Comparison of ENCODE assay signal across 11 mouse cellular contexts in genomic region chr12:82855333-82856107, GRCm38 (mm10).
DNase-seq lines count a peak whose midpoint lies in the region; ATAC-seq lines count a peak whose summit lies in the region.
"Had no signal": no experiment of that assay in that cellular context is flagged by ENCODE, and none has a peak within 500 bp of the region (broad histone marks: within the 10 kb centered on the region; RNA-seq: fewer than 3 reads in every experiment).

No protein-coding gene starts in this region.

- no peaks in the 10 kb centered on the region; the same call in 1 of the 2 replicates for H3K9me3 ChIP-seq in limb, embryonic 11.5 days (ENCODE audit: control insufficient read depth, low read length)
- H3K9me3 ChIP-seq in limb, embryonic 10.5 days (replicated peaks): no peaks in the 10 kb centered on the region

- H3K4me3 ChIP-seq in limb, embryonic 11.5 days (ENCODE audit: low read depth, low read length): no peak overlapping the region
- H3K4me3 ChIP-seq in limb, embryonic 10.5 days: no peak overlapping the region

- no peak overlapping the region for H3K9ac ChIP-seq in limb, embryonic 11.5 days (ENCODE audit: low read length)

- no peak for DNase-seq in frontal cortex, postnatal 25 days (ENCODE audit: low spot score in 2 of 2)
- DNase-seq in limb, embryonic 11.5 days (ENCODE audit: low spot score): peak; percentile 22
- DNase-seq in limb, embryonic 10.5 days (ENCODE audit: low spot score): no peak
- DNase-seq in frontal cortex, postnatal 10 days (ENCODE audit: low spot score in 2 of 2): peak; percentile 9 to 42
- DNase-seq in retina, postnatal 1 day: peak; percentile 84
- no peak for DNase-seq in lung, postnatal 4 days
- DNase-seq in thymus, postnatal 25 days: no peak
- DNase-seq: adrenal gland, postnatal 36 days had no signal

- H3K27ac ChIP-seq in limb, embryonic 11.5 days (replicated peaks; ENCODE audit: low read depth, low read length): no peak overlapping the region
- no peak overlapping the region for H3K27ac ChIP-seq in limb, embryonic 10.5 days

- no peaks in the 10 kb centered on the region for H3K27me3 ChIP-seq in limb, embryonic 11.5 days (ENCODE audit: control insufficient read depth, insufficient read depth, low read length)
- H3K27me3 ChIP-seq in limb, embryonic 10.5 days (ENCODE audit: low read depth, poor library complexity, severe bottlenecking): no peaks in the 10 kb centered on the region

- no peaks in the 10 kb centered on the region for H3K36me3 ChIP-seq in limb, embryonic 11.5 days (ENCODE audit: control insufficient read depth, insufficient read depth, low read length)
- no peaks in the 10 kb centered on the region for H3K36me3 ChIP-seq in limb, embryonic 10.5 days

- no peak overlapping the region for H3K4me2 ChIP-seq in limb, embryonic 11.5 days (ENCODE audit: low read depth, severe bottlenecking)
- H3K4me2 ChIP-seq: liver, embryonic 11.5 days had no signal

- no peaks in the 10 kb centered on the region for H3K4me1 ChIP-seq in limb, embryonic 11.5 days (ENCODE audit: control insufficient read depth, insufficient read depth, low read length)
- peaks cover 5% of the 10 kb centered on the region; the same call in 1 of the 2 replicates for H3K4me1 ChIP-seq in limb, embryonic 10.5 days

- 51% methylated on average over 4 of the region's 4 CpGs for WGBS in limb, embryonic 11.5 days
- WGBS in limb, embryonic 10.5 days: 65% methylated on average over 4 of the region's 4 CpGs

- peak; percentile 48 for ATAC-seq in frontal cortex, adult (ENCODE audit: low TSS enrichment)
- no peak for ATAC-seq in limb, embryonic 11.5 days (ENCODE audit: insufficient number of reproducible peaks, low FRiP score, low TSS enrichment, low read depth)
- ATAC-seq: intestine, embryonic 16.5 days had no signal

Comparison
In these comparisons a context has a peak if more than half of its experiments do, and no peak if none do; other contexts are left out.
1. DNase-seq: peak in limb, embryonic 11.5 days (single experiment), frontal cortex, postnatal 10 days (2 of 2) and retina, postnatal 1 day (single experiment); none in frontal cortex, postnatal 25 days (0 of 2), limb, embryonic 10.5 days (single experiment), lung, postnatal 4 days (0 of 2) and thymus, postnatal 25 days (single experiment).